Mouse (Mus musculus): ENCODE measurements at regions not wholly inside any gene's neighbourhood (a gene's known extent, or its start where the extent isn't known, plus 50 kb on each side); places are given as distances from the start of the nearest gene placed in this dataset.
A peak's percentile ranks its signal among the peaks of the same experiment; 100 is the strongest.
"Not testable (repeated sequence)": the region's sequence is repeated elsewhere in the genome, so short reads cannot be mapped to it uniquely, and the experiment has no call there.

DNA sequence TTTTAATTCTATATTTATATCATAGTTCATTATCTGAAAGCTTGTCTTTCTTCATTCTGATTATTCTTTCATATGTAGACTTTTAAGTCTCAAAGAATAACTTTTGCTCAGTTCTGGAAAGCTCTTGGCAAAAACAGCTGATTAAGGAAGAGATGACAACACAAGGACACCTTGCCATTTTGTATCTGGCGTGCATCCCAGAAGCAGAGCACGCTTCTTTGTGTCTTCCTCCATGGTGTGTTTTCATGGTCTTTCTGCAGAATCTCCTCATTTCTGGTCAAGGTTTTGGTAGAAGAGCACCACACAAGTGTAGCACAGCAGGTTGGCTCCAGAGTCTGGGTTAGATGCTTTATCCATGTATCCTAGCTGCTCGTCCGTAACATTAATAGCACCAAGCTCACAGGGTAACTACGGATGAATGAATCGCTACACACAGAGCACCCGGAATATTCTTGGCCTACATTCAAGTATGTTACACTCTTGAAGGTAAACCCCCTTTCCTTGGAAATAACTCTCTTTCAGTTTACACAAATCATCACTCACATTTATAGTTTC is 148.9 kb upstream of the Ddhd1 start:
- no peak for DNase-seq (ENCODE audit: low read depth)

DNA sequence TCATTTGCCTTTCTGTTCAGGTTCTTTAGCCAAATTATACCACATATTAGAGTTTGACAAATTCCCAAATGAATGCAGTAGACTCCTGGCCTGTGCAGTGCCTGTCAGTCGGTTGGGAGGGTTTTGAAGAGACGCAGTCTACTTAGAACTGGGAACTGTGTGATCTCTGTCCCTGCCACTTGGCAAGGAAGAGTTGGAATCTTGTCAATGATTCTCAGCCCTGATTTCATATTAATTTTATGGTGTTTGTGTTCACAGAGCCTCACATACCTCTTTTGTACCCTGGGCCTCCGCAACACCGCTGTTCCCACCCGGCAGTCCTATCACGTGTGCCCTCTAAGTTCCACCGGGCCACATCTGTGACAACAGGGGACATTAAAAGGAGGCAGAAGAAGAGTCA is 149.8 kb upstream of the Ddhd1 start:
- no peak for DNase-seq (ENCODE audit: low read depth)

- DNase-seq (ENCODE audit: low read depth), result no peak
Measured at GRCm38 (mm10) chr14:45809491-45809890, 151.5 kb upstream of the Ddhd1 start.

GRCm38 (mm10) chr14:45810101-45810500 is 152.2 kb upstream of the Ddhd1 start:
- DNase-seq (ENCODE audit: low read depth), result no peak

GRCm38 (mm10) chr14:45810630-45811029 is 152.7 kb upstream of the Ddhd1 start:
- no peak for DNase-seq (ENCODE audit: low read depth)

- DNase-seq (ENCODE audit: low read depth), result no peak
Measured at GRCm38 (mm10) chr14:45815598-45815997, 157.7 kb upstream of the Ddhd1 start.

GRCm38 (mm10) chr14:45816611-45817010 is 158.7 kb upstream of the Ddhd1 start:
- DNase-seq (ENCODE audit: low read depth), result not testable (repeated sequence)

DNA sequence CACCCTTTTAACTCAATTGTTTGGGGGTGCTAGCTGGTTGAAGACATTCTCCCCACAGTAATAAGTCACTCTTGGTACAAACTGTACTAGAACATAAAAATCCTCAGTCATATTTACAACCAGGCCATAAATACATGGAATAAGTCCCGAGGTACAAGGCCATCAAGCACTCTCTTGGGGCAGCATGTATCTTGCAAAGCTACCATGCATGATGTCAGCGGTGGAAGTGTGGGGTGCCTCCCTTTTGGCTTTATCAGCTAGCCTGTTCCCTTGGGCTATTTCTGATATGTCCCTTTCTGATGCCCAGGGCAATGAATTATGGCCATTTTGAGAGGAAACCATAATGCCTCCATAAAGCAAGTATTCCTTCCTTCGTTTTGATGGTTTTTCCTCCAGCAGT is 159.8 kb upstream of the Ddhd1 start:
- DNase-seq (ENCODE audit: low read depth), result no peak

- DNase-seq (ENCODE audit: low read depth), result no peak
Measured at GRCm38 (mm10) chr14:45824601-45825000, 166.7 kb upstream of the Ddhd1 start.

- no peak for DNase-seq (ENCODE audit: low read depth)
Measured at GRCm38 (mm10) chr14:45826023-45826422, 168.1 kb upstream of the Ddhd1 start.

DNA sequence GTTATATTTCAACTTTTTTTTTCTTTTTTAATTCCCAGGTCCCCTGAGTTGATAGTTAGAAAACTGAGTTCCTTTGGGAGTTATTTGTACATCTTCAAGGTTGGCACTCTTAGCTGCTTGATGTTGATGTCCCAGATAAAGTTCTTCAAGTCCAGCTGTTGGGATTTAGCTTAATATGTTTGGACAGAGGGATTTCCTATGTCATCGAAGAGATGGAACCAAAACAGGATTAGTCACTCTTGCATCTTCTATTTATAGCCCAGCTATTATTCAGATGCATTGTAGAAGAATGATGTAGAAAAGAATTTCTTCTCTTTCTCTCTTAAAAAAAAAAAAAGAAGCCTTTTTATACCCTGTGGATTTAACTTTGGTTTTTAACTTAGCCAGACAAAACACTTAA is 169.2 kb upstream of the Ddhd1 start:
- no peak for DNase-seq (ENCODE audit: low read depth)

DNA sequence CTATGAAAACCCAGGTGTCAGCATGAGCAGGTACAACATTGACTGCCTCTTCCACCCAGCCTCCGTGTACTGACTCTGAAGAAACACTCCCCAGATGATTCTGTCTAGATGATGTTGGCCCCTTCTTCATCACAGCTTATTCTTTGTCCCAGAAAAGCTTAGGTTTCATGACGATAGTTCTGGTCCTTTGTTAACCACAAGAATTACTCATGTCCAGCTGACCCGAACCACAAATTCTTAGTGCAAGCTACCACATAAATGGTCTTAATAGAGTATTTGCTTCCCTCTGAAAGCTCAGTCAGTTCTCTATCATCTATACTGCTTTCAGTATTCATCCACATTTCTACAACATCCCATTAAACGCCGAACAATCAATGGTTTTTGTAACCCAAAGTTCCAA is 172.5 kb upstream of the Ddhd1 start:
- DNase-seq (ENCODE audit: low read depth), result no peak

DNA sequence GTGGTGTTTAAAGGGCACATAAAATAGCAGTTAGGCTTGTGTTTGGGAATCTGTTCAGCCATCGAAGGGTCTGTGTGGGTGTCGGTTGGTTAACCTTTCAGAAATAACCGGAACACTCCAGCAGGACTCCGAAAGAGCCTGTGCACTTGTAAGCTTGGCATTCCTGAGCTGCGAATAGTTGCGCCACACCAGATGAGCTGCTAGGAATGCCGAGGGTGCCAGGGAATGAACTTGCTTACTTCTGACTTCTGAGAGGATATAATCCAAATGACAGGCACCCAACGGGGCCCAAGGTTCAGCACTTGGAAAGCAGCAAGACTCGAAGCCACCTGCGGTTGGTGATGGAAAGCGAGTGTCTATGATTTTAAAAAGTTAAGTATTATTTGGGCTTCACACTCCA is 179.1 kb upstream of the Ddhd1 start:
- no peak for DNase-seq (ENCODE audit: low read depth)

GRCm38 (mm10) chr14:45843829-45844228 is 185.9 kb upstream of the Ddhd1 start:
- no peak for DNase-seq (ENCODE audit: low read depth)

GRCm38 (mm10) chr14:45850588-45850987 is 192.6 kb upstream of the Ddhd1 start:
- no peak for DNase-seq (ENCODE audit: low read depth)

DNA sequence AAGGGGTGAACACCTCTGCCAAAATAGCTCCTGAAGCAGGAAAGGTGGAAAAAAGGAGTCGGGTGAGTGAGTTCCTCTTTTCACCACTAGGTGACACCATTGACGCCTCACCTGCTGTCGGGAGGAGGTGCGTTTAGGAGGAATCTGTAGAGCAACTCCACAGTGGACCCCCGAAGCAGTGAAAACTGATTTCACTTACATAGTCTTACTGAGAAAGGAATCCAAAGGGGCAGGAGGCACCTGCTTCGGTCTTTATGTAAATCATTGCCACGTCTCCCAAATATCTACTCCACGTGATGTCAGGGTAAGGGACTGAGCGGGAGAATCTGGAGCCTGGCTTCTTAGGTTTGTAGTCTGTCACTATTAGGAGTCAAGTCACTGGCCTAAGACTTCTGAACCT is 220.5 kb upstream of the Ddhd1 start:
- peak; percentile 2 for DNase-seq (ENCODE audit: low read depth)

GRCm38 (mm10) chr14:45920783-45921182 is 262.8 kb upstream of the Ddhd1 start:
- DNase-seq (ENCODE audit: low read depth), result no peak

DNA sequence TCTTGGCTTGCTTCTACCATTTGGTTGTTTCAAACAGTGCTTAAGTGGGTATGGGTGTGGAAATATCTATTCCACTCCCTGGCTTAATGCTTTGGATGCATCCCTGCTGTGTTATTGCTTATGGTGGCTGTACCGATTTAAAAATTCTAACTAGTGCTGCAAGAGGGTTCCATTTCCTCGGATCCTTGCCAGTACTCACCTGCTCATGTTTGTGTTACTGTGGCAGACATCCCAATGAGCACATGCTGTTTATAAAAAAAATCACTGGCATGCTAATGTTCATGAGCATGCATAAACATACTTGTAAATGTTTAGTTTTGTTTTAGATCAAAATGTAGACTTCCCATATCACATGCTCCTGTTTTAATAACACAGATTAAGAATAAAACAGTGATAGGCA is 285.6 kb upstream of the Ddhd1 start:
- no peak for DNase-seq (ENCODE audit: low read depth)

DNA sequence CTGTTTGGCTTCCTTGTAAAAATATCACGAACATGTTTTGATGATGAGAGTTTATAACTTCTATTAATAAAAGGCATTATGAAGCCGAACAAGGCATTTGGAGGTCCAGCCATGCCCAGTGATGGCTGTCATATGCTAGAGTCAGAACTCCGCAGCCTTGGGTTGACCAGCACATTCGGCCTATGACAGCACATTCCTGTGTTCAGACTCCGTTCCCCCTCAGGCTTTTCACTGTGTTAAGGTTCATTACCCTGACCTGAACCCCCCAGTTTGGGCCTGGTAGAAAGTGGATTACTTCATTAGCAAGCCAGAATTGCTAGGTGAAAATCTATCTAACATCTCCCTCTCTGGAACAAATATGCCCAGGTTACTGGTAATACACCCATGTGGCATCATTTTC is 286.2 kb upstream of the Ddhd1 start:
- DNase-seq (ENCODE audit: low read depth), result no peak

DNA sequence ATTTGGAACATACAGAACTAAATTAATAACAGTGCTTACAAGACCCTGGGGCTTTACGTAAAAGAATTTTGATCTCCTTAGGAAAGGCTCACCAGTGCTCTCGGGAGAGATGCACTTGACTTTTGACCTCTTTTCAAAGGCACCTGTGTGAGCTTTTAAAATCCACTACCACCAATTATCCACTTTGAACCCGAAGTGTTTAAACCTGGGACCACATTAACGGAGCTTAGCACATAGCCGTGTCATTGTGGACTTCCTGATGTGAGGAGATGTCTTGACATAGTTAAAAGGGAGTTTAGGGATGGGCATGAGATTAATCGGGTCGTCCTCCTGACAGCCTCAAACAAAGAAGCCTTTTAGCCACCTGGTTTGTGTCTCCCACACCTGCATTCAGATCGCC is 286.6 kb upstream of the Ddhd1 start:
- DNase-seq (ENCODE audit: low read depth), result no peak

GRCm38 (mm10) chr14:45956624-45957023 is 298.7 kb upstream of the Ddhd1 start:
- no peak for DNase-seq (ENCODE audit: low read depth)

- DNase-seq (ENCODE audit: low read depth), result no peak
Measured at GRCm38 (mm10) chr14:45962474-45962873, 304.5 kb upstream of the Ddhd1 start.

- DNase-seq (ENCODE audit: low read depth), result no peak
Measured at GRCm38 (mm10) chr14:45964043-45964442, 306.1 kb upstream of the Ddhd1 start.

DNA sequence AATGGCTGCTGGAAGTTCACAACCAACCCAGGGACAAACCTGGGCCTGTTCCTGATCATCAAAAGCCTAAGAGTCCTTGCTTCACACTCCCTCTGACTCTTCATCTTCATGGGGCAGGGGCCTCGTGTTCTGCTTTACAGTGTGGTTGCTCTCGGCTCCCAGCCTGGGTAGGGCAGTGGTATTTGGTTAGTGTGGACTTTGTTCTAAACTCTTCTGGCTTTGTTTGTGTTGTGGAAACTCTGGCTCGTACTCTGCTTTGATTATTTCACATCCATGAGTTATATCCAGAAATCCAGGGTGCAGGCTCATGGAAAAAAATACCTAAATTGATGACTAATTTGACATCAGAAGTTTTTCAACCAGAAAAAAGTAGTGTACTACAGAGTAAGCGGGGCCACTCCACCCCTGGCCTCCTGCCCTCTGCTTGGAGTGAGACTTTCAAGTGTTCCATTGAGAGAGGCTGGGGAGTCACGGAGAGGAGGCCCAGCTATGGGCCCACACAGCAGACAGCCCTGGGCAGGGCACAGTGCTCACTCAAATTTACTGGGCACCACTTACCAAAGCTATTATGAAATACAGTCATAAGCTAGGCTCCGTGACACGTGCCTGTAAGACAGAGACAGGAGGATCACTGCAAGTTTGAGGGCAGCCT is 325.4 kb upstream of the Ddhd1 start:
- no peak for DNase-seq (ENCODE audit: low read depth)
